Mouse (Mus musculus) adrenal gland, adult 8-10 months (tissue): ENCODE data around the gene Fbrsl1. TPM values are rescaled to one million over a fixed set of nuclear protein-coding genes. Genes with fewer than 3 reads are reported as not detected.

Experiments used
- DNase-seq: peaks from one replicate; pipeline ENCODE4 v3.0.0; 2022
- total RNA-seq, 4 experiments: library from RNA; stranded (reverse); gene quantifications; 2 replicates each; pipeline ENCODE4 v1.2.4; 2022

Fbrsl1 gene
- total RNA-seq, 4 experiments from 2014 or later: 62.7 to 87.3 (median 75.5) TPM

- DNase-seq: peak; percentile 41
Measured at GRCm38 (mm10) chr5:110361465-110361864, 86.8 kb downstream of the Fbrsl1 start.

- peak; percentile 54 for DNase-seq
Measured at GRCm38 (mm10) chr5:110357531-110358179, 90.6 kb downstream of the Fbrsl1 start.

GRCm38 (mm10) chr5:110354716-110355115 lies 93.6 kb downstream of the Fbrsl1 start:
- no peak for DNase-seq

GRCm38 (mm10) chr5:110347006-110347405 lies 101.3 kb downstream of the Fbrsl1 start:
- DNase-seq: no peak

GRCm38 (mm10) chr5:110345553-110345952 lies 102.8 kb downstream of the Fbrsl1 start:
- no peak for DNase-seq

GRCm38 (mm10) chr5:110344524-110344923 lies 103.8 kb downstream of the Fbrsl1 start, which contains the start of gene Lrcol1:
TSS of gene Lrcol1 (plus strand) at chr5:110344730.
- DNase-seq: no peak

- peak; percentile 44 for DNase-seq
Measured at GRCm38 (mm10) chr5:110342648-110343284, 105.5 kb downstream of the Fbrsl1 start, which contains the start of gene P2rx2. TSS of gene P2rx2 (minus strand) at chr5:110343212.

- DNase-seq: no peak
Measured at GRCm38 (mm10) chr5:110338792-110339191, 109.5 kb downstream of the Fbrsl1 start.

- no peak for DNase-seq
Measured at GRCm38 (mm10) chr5:110330508-110330907, 117.8 kb downstream of the Fbrsl1 start.

- no peak for DNase-seq
Measured at GRCm38 (mm10) chr5:110313127-110313526, 135.2 kb downstream of the Fbrsl1 start.

Other genes starting within 250 kb of the Fbrsl1 start
- 10 to 100 TPM; 44.0 to 55.5 (median 52.7) TPM for gene Ankle2, start 217.5 kb downstream of the Fbrsl1 start, total RNA-seq
- gene Pgam5, start 178.6 kb downstream of the Fbrsl1 start, total RNA-seq: 10 to 100 TPM; 49.0 to 59.0 (median 56.8) TPM
- gene Pxmp2, start 162.3 kb downstream of the Fbrsl1 start, total RNA-seq: 10 to 100 TPM in 1 of 4 experiments, 1 to 10 TPM in 3; 6.2 to 15.7 (median 9.6) TPM
- 1 to 10 TPM; 2.8 to 3.6 (median 3.1) TPM for gene Pole, start 162.2 kb downstream of the Fbrsl1 start, total RNA-seq
- gene P2rx2, start 105.3 kb downstream of the Fbrsl1 start, total RNA-seq: 1 to 10 TPM; 1.1 to 2.2 (median 1.5) TPM
- not detected for gene Lrcol1, start 103.8 kb downstream of the Fbrsl1 start, total RNA-seq
- gene Galnt9, start 95.9 kb upstream of the Fbrsl1 start, total RNA-seq: under 1 TPM; 0.14 to 0.17 (median 0.16) TPM
- 10 to 100 TPM; 16.0 to 22.6 (median 19.0) TPM for gene Noc4l, start 204.9 kb upstream of the Fbrsl1 start, total RNA-seq
- gene Ddx51, start 204.9 kb upstream of the Fbrsl1 start, total RNA-seq: 10 to 100 TPM; 24.3 to 30.8 (median 26.9) TPM